Mouse (Mus musculus): Measurements from ENCODE around the gene Bcor.
A peak's percentile ranks its signal among the peaks of the same experiment; 100 is the strongest.

The Bcor gene

DNA sequence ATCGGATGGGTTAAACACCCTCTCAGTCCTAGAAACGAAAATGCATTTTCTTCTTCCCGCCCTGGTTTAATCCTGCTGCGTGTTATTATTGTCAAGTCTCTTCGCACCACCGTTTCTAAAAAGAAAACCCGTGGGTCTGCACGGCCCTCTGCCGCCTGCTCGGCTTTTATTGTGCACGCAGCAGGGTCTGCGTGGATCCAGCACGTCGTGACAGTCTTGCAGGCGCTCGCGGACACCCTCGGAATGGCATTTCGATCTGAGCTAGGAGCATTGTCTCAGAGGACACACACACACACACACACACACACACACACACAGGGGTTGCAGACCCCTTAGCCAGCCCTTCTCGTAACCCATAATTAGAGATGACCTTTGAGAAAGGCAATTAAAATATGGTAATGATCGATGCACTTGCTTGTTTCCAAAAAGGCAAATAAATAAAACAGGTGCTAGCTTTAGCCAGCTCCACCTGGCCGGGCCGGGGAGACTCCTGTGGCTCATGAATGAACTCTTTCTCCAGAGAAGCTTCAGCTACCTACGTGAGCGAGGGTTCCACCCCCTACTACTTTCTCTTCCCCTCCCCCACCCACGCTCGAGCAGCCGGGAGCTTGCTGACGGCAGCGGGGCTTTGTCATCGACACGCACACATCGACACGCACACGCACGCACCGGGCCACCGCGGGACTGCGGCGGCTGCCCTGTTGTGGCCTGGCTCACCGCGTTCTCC, 8.7 kb downstream of the Bcor start:
- DNase-seq (ENCODE audit: low spot score in 2 of 2), result no peak

DNA sequence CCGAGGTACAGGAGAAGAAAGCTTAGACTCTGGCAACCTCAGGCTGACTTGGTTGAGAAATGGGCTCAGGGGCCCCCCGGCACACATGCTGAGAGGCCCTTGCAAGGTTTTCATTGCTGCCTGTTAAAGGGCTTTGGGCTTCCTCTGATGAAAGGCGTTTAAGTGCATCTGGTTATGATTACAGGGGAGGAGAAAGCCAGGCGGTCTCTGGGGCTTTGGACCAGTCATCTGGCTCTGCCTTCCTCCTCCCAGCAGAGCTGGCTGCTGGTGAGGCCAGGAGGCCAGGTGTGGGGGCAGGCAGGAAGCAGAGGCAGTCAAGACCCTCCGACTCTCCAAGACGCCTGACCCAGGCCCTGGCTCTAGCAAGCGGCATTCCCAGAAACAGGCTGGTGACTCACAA, 9.7 kb downstream of the Bcor start:
- no peak for DNase-seq (ENCODE audit: low spot score in 2 of 2)

DNA sequence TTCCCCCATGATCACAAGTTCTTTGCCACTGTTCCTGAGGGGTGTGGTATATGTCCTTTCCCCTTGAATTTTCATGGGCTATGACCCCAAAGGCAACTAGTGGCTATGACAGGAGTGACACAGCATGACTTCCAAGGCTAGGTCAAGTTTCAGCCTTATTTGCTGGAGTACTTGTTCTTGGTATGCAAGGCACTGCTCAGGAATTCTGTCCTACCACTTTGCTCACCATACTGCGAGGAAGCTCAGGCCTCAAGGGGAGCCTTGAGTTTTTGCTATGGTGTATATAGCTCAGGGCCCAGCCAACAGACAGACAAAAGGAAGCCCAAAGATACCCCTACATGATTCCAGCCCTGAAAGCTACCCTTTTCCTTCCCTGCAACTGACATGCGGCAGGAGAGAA, 13.9 kb downstream of the Bcor start:
- no peak for DNase-seq (ENCODE audit: low spot score in 2 of 2)

DNA sequence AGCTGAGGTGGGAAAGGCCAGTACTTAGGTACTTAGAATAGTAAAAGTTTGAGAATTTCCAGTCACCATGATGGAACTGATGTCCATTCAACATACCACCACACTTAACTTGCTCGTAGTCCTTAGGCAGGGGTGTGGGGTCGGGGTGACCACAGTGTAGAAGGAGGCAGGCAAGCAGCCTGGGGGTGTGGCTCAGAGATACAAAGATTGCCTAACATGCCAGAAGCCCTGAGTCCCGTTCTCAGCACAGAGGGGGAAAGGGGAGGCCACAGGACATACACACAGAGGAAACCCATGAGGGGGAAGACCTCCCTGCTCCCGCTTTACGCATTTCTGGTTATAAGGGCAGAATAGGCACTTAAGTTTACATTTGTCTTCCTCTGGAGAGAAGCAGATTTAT, 17.3 kb downstream of the Bcor start:
- no peak for DNase-seq (ENCODE audit: low spot score in 2 of 2)

DNA sequence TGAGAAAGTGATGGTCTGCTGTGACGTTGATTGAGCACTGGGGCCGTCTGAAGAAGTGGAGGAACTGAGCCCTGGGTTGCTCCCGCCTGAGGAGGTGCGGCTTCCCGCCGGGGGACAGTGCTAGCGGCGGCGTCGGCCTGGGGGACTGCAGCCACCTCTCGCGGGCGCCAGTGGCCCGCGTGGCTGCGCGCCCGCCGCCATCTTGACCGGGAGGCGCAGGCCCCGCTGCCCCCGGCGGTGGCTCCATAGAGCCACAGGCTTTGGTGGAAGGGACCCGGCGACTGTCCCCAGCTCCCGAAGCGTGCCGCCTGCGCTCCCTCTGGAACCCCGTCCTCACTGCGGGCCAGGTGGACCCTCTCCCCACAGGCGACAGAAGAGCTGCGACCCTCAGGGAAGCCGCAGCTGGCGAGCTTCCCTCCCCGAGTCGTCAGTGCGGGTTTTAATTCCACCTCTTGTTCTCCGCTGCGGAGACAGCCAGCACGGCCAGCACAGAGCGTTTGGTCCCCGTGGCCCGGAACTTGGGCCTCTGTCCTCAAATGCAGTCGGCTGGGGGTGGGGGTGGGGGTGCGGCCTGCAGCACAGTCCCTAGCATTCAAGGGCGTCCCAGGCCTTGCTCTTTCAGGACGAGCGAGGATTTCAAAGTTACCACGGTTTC, 19.9 kb downstream of the Bcor start:
- no peak for DNase-seq (ENCODE audit: low spot score in 2 of 2)

DNA sequence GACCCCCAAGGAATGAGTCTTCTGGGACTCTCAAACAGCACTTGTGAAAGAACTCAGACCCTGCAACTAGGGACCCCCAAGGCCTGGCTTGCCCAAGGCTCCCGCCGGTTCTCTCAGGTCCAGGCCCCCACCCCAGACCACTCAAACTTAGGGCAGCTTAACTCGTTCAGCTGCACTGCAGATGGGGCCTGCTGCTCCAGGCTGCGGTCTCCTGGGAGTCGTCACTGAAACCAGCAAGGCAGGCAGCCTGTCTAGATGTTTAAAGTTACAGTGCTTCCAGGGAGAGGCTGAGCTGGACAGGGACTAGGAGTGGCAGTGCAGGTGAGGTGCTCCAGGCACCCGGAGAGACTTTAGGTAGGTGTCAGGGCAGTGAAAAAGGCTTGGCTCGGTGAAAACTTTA, 21.9 kb downstream of the Bcor start:
- no peak for DNase-seq (ENCODE audit: low spot score in 2 of 2)

DNA sequence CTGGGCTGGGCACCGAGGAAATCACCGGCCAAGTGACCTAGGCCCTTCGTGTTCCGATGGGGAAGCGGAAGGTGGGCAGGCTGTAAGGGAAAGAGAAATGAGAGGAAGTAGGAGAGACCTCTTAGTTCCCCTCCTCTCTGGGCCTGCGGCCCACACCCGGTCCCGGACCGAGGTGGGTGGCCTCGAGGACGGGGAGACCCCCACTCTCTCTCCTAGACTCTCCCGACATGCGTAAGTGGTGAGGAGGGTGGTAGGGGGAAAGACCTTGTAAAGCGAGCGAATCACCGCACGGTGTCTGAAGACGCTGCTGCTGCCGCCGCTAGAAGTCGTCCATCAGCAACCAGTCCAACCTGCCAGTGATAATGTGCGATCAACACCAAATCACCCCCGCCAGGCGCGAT, 23.0 kb downstream of the Bcor start:
- DNase-seq (ENCODE audit: low spot score in 2 of 2), result no peak

DNA sequence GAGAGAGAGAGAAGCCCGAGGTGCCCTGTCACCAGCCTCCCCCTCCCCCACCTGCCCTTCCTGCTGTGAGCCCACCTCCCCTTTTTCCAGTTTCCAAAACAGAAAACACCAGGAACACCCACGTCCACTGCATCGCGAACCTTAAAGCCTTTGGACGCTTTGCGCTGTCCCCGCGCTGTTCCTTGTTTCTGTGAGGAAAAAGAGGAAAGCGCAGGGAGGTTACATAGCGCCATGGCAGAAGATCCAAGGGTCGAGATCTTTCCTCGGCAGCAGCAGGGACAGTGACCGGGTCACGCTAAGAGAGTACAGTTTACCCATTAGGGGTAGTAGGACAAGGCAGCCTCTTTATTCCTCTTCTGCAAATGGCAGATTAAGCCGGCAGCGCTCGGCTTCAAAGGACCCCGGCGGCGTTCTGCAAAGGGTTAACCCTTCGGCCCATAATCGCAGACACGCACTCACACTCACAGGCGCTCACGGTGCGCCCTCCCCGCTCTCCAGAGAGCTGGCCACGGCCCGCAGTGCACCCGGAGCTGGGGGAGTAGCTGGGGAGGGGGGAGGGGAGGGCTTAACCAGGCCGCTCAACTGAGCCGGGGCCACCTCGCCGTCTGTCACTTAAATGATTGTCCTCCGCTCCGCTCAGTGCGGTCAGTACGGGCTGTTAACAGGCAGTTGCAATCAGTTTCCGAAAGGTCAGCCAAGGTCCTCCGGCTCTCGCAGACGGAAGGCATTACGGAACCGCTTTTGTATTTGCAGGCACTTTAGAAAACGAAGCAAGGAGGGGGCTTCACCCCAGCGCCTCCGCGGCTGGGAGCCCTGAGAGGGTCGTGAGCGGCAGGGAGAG, 23.7 kb downstream of the Bcor start:
- DNase-seq (ENCODE audit: low spot score in 2 of 2), result no peak

DNA sequence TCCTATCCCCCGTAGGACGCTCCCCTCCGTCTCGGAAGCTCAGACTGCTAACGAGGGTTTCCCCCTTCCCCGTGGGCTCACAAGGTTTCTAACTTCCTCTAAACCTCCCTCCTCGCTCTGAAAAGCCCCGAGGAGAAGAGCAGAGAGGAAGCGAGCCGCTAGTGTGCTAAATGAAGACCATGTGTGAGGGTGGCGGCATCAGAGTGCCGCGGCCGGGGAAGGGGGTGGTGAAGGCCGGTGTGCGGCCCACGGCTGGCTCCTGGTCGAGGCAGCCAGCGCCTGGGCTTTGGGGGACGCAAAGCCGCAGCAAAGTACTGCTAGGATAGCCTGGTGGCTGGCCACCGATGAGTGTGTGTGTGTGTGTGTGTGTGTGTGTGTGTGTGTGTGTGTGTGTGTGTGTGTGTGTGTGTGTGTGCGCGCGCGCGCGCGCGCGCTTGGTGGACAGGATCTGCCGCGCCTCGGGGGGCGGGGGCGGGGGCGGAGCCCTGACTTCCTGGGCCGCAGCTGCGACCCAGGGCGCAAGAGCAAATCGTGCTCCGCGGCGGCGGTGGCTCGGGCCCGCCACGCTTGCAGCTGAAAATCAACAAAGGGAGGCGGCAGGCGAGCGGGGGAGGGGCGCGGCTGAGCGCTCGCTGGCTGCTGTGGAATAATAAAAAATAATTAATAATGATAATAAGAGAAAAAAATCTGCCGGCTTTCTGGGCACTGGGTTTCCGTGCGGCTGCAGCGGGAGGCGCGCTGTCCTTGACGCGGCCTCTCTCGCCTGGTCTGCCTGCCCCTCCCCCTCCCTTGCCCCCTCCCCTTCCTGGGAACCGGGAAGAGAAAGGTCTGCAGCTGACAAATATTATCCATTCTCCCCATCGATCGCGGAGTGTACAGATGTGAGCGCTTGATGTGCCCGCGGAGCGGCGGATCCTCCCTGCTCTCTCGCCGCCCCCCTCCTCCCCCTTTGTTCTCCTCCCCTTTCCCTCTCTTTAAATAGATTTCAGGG, 24.7 kb downstream of the Bcor start:
- no peak for DNase-seq (ENCODE audit: low spot score in 2 of 2)

DNA sequence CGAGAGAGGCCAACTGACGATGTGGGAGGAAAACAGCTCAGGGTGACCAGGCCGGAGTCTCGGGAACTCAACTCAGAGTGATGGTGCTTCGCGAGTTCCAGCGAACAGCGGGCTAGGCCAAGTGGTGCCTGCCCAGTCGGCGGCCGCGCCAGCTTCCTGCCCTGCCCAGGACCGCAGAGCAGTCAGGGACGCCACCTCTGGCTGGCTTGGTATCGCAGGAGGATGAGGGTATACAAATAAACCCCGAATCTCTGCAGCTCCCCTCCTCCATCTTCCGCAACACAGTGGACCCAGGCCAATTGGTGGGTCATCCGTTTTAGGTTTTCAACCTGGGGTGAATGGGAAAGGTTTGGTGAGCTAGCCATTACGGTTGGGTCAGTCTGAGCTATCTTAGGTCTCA, 25.6 kb downstream of the Bcor start:
- DNase-seq (ENCODE audit: low spot score in 2 of 2), result no peak

DNA sequence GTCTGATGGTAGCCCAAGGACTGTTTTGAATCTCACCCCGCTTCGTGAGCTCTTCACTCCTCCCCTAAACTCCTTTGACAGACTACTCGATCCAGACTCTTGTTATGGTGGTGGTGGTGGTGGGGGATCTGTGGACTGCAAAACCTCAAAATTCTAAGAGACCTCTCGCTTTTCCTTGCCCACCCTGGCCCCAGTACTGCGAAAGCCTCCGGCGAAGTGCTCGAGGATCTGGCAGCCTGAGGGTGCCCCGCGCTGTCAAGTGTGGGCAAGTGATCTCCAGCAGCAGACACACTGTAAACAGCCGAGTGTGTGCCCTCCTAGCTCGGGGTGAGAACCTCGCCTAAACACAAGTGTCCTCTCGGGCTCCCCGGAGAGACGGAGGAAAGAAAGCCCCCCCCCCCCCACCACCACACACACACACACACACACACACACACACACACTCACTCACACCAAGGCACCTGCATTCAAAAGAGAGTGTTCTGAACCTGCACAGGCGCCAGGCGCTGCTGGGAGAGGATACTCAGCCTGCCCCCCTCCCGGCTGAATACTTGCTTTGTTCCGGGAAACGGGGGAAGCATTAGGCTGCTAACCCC, 26.2 kb downstream of the Bcor start:
- DNase-seq (ENCODE audit: low spot score in 2 of 2), result no peak

DNA sequence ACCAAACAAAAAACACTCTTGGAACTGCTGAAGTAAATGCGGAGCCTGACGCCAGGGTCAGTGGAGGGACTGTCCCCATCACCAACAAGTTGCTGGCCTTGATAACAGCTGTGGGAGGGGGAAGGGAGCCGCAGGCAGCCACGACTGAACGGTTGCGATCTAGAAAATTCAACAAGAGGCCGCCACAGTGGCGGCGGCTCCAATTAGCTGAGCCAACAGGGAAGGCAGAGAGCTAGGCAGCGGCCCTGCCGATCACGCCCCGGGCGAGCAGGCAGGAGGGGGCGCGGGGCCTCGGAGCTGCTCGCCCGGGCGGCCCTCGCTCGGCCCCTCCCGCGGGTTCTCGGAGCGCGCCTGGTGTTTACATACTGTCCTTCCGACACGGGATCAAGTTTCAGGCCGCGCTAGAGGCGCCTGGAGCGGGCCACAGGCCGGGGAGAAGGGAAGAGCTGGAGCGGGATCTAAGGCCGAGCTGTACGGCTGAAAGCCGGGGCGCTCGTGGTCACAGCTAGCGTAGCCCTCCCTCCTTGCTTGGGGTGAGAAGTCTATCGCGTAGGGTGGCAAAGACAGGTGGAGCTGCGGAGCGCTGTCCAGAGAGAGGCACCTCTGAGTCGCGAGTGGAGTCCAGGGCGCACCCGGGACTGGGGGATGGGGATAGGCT, 26.8 kb downstream of the Bcor start:
- DNase-seq (ENCODE audit: low spot score in 2 of 2), result peak in 1 of 2 experiments; percentile 48

DNA sequence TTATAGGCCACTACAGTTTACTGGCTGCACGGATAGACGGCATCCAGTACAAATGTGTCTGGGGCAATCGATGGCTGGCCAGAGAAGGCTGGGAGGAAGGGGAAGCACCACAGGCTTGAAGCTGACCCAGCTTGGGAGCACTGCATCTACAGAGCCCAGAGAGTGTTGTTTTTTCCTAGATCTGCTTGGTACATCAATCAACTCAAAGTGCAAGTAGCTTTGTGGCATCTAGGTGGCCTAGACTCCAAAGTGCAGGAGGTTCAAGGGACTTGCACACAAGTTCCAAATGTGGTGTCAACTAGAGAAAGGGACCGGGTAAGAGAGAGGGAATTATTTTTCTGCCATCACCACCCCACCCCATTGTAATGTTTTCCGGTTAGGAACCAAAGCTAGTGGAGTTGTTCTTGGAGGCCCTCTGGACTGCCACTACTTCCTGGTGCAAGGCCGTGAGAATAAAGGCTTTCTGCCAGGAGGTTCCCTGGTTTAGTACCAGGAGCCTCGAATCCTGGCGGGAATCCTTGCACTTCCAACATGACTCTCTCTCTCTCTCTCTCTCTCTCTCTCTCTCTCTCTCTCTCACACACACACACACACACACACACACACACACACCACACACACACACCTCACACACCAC, 27.5 kb downstream of the Bcor start:
- no peak for DNase-seq (ENCODE audit: low spot score in 2 of 2)

DNA sequence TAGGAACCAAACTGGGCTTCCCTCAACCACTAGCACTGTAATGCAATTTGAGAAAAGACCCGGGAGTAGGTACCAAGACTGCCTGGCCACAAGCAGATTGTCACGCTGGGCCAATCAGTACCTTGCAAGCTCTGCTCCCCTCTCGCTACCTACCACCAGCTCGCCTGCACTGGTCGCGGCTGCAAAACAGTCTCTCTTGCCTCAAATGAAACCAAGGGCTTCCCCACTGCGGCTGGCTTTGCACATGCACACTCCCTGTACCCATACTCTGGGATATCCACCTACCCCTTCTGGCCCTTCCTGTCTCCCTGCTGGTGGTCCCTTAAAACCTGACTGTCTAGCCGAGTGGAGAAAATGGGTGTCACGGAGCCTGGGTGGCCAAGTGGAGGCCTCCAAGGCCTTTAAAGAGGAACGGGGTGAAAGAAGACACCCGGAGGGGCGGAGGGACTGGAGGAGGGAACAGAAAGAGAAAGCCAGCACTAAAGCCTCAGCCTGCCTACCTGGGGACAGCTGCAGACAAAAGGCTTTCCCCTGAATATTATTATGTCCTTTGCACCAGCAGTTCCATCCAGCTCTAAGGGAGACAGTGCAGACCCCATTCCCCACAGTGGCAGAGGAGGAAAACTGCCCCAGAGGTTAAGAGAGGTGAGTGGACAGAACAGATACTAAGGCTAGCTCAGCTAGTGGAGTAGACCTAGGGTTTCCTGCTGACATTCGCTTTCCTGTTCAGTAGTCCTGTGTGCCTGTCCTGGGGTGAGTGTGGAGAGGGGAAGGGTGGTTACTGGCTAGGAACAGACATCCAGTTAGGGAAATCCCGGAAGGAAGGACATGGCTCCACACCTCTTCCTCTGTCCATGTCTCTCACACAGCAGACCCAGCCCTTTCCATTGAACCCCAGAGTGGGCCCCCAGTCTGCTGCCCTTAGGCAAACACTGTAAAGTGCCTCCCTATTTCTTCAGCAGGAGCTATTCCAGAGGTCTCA, 30.0 kb downstream of the Bcor start:
- DNase-seq (ENCODE audit: low spot score in 2 of 2), result no peak

DNA sequence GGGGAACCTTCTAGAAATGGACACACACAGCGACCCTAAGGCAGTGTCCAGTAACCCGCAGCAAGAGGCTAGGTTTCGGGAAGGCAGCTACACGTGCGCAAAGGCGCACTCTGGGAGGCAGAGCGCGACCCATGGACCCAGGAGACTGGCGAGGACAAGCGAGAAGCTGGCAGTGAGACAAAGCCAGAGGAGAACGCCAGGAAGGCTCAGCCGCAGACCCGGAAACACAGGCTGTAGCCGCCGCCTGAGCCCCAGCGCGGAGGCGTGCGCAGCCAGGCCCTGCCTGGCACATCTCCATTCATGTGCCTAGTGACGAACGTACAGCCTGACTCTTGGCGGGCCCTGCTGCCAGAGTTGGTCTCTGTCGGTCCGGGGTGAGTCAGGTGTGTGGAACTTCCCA, 30.9 kb downstream of the Bcor start:
- no peak for DNase-seq (ENCODE audit: low spot score in 2 of 2)

DNA sequence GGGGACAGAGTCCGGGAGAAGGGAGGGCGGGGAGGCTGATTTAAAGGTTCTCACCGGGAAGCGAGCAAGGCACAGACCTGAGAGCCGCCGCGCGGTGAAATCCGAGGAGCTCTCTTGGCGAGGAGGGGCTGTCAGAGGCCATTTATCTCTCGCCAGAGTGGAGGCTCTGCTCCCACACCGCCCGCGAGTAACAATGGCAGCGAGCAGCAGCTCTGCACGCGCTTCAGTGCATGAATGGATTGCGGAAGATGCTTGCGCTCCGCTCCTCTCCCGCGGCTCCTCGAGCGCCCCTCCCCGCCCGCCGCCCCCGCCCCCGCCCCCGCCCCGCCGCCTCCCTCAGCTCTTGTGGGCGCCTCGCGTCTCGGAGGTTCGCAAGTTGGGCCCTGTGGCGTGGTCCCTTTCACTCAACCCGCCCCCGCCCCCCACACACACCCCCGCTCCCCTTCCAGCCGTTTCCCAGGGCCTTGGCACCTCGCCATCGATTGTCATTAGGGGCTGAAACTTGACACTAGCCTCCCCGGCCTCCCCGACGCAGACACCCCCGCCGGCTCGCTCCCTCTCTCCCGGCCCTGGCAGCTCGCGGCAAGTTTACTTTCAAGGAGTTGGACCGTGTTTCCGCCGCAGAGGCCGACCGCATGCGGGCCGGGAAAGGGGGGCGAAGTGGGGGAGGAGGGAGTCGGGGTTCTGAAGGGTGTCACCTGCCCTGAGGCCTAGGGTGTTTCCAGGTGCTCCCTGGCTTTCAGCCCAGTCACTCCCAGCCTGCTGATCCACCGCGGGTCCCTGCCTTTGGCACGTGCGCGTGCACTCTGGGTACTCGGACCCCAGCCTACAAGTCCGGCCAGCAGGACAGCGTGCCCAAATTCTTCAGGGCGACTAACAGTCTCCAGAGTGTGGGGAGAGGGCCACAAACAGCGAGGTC, 31.7 kb downstream of the Bcor start:
- no peak for DNase-seq (ENCODE audit: low spot score in 2 of 2)

DNA sequence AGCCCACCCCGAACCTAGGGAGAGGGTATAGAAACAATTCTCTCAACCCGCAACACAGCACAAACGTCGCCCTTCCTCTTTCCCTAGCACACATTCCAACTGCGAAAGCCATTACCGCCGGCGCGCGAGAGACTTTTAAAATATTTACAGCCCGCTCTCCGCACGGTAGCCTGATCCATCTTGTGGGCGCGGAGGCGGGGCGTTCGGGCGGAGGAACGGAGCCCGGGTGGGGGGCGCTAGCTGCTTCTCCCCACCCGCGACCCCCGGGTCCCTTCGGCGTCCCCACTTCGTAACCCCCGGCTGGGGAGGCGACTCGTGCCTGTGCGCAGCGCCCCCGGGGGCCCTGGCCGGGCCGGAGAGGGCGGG, 32.4 kb downstream of the Bcor start:
- no peak for DNase-seq (ENCODE audit: low spot score in 2 of 2)

DNA sequence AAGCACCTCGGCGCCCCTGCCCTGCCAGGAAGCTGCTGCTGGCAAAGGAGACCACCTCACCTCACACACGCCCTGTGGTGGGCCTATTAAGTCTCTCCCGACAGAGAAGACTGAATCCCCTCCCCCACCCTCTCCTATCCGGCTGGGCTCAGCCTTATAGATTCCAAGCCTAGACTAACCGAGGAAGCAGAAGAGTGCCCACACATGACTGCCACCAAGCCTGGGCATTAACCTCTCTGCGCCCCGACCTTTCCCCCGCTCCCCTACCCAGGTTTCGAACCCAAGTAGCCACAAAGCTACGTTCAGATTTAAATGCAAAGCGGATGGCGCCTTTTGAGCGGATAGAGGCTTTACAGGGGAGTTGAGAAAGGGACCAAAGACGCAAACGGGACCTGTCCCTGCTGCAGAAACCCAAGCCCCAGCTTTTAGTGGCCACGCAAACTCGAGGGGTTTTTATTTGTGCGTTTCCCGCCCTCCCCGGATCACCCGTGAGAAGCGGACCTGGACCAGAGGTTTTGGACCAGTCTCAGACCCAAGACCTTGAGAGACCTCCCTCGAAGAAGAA, 33.0 kb downstream of the Bcor start:
- DNase-seq (ENCODE audit: low spot score in 2 of 2), result no peak
